Mouse (Mus musculus) liver, postnatal 0 days (tissue): ENCODE measurements at regions not wholly inside any gene's neighbourhood (a gene's known extent, or its start where the extent isn't known, plus 50 kb on each side); places are given as distances from the start of the nearest gene placed in this dataset.

ENCODE experiments used
- CTCF ChIP-seq: sonication (generic); IDR thresholded peaks from 2 replicates; pipeline ENCODE4 v1.5.1; 2016; ENCODE audit warnings: antibody characterized with exemption, low read depth
- EP300 ChIP-seq: IDR thresholded peaks from 2 replicates; pipeline ENCODE4 v1.6.1; 2016; ENCODE audit warnings: antibody characterized with exemption, low read depth, mild to moderate bottlenecking

DNA sequence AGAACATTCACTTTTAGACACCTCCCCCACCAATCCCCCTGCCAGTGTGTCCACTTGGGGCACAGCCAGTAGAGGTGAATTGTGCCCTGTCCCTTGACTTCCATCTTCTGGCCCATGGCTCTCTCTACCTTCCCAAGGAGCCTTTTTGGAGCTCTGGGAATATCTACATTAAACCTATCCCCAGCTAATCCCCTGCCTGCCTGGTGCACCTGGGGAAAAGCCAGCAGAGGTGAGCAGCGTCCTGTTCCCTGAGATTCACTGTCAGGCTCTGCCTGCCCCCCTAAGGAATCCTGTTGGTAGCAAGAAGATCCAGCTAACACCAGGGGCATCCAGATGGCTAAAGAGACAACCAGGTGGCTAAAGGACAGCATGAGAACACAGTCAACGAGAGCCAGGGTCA, 93.6 kb upstream of the Srsf6 start:
- TF ChIP-seq CTCF (no peak), EP300 (no peak)
